Mouse (Mus musculus) forebrain, embryonic 16.5 days (tissue): Measurements from ENCODE around the gene Ly6g6c. TPM values are rescaled to one million over a fixed set of nuclear protein-coding genes. Genes with fewer than 3 reads are reported as not detected.
"Not testable (repeated sequence)": the region's sequence is repeated elsewhere in the genome, so short reads cannot be mapped to it uniquely, and the experiment has no call there.

Experiments
- ATAC-seq: fragments of 200-750 bp; cut with Nextera tagmentation; 2 replicates; pipeline ENCODE4 v1.8.0; 2017; ENCODE audit warnings: mild to moderate bottlenecking, moderate library complexity
- H3K27ac ChIP-seq: fragments of 300-500 bp; sonication (generic); 2 replicates; pipeline ENCODE4 v1.5.1; 2014; ENCODE audit warnings: low read length, control low read depth
- H3K27me3 ChIP-seq: fragments of 300-500 bp; sonication (generic); replicated peaks from 2 replicates; pipeline ENCODE4 v1.6.1; 2014; ENCODE audit warnings: low read length; ENCODE audit not compliant: control insufficient read depth, insufficient read depth
- H3K36me3 ChIP-seq: fragments of 300-500 bp; sonication (generic); 2 replicates; pipeline ENCODE4 v1.6.1; 2014; ENCODE audit not compliant: control insufficient read depth, insufficient read depth
- H3K4me1 ChIP-seq: fragments of 300-500 bp; sonication (generic); replicated peaks from 2 replicates; pipeline ENCODE4 v1.6.1; 2014; ENCODE audit warnings: low read length; ENCODE audit not compliant: control insufficient read depth, insufficient read depth
- H3K4me2 ChIP-seq: fragments of 300-500 bp; sonication (generic); 2 replicates; pipeline ENCODE4 v1.6.1; 2014; ENCODE audit warnings: mild to moderate bottlenecking, low read length, control low read depth
- H3K4me3 ChIP-seq: fragments of 300-500 bp; sonication (generic); replicated peaks from 2 replicates; pipeline ENCODE4 v1.5.1; 2014; ENCODE audit warnings: mild to moderate bottlenecking, low read length, control low read depth
- H3K9ac ChIP-seq: fragments of 300-500 bp; sonication (generic); replicated peaks from 2 replicates; pipeline ENCODE4 v1.6.1; 2014; ENCODE audit warnings: low read depth, low read length, control low read depth
- H3K9me3 ChIP-seq: fragments of 300-500 bp; sonication (generic); 2 replicates; pipeline ENCODE4 v1.6.1; 2016; ENCODE audit warnings: low read length; ENCODE audit not compliant: control insufficient read depth
- WGBS: fragments of 180-500 bp; shearing (Covaris S2); extraction: QIAGEN DNeasy Blood & Tissue Kit; methylation state at CpG from one replicate; pipeline ENCODE4 v1.1.7; 2014; 5-methylcytosine and 5-hydroxymethylcytosine counted together
- polyA plus RNA-seq: library from polyadenylated mRNA; unstranded; fragments of >200 nt; fragmentation: Nextera tagmentation; extraction: Ambion mirVana; gene quantifications from 2 replicates; pipeline ENCODE4 v1.2.1, GENCODE M21; 2015

Ly6g6c gene
- polyA plus RNA-seq, 1 experiment from 2014 or later = not detected

GRCm38 (mm10) chr17:35029691-35030532, 35.3 kb upstream of the Ly6g6c start:
- Histone ChIP-seq H3K27me3 (no peaks in the 10 kb centered on the region), H3K27ac (no peak overlapping the region), H3K4me2 (no peak overlapping the region), H3K4me3 (no peak overlapping the region), H3K9ac (no peak overlapping the region), H3K36me3 (no peaks in the 10 kb centered on the region), H3K4me1 (peaks cover 19% of the 10 kb centered on the region), H3K9me3 (no peaks in the 10 kb centered on the region)
- ATAC-seq = no peak
- 35% methylated on average over 19 of the region's 19 CpGs for WGBS

- Histone ChIP-seq H3K4me2 (no peak overlapping the region), H3K4me3 (no peak overlapping the region), H3K4me1 (peaks cover 16% of the 10 kb centered on the region), H3K27me3 (no peaks in the 10 kb centered on the region), H3K36me3 (no peaks in the 10 kb centered on the region), H3K9me3 (no peaks in the 10 kb centered on the region), H3K9ac (no peak overlapping the region), H3K27ac (no peak overlapping the region)
- 89% methylated on average over 11 of the region's 11 CpGs for WGBS
- ATAC-seq = no peak
Observed at GRCm38 (mm10) chr17:35031272-35031671, 33.9 kb upstream of the Ly6g6c start.

DNA sequence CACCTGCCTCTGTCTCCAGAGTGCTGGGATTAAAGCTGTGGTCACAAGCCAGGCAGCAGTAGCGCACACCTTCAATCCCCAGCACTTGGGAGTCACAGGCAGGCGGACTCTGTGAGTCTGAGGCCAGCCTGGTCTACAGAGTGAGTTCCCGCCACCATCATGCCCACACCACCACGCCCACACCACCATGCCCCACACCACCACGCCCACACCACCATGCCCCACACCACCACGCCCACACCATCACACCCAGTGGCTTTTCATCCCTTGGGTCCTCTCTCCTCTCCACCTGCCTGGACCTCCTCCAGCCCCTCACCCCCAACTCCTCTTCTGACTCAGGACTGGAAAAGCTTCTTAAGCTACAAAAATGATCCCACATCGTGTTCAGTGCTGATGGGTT, 33.3 kb upstream of the Ly6g6c start:
- Histone ChIP-seq H3K27me3 (no peaks in the 10 kb centered on the region), H3K9me3 (no peaks in the 10 kb centered on the region), H3K4me1 (peaks cover 12% of the 10 kb centered on the region), H3K9ac (no peak overlapping the region), H3K4me3 (no peak overlapping the region), H3K36me3 (no peaks in the 10 kb centered on the region), H3K4me2 (no peak overlapping the region), H3K27ac (no peak overlapping the region)
- ATAC-seq = no peak
- WGBS = 89% methylated on average over 7 of the region's 7 CpGs

DNA sequence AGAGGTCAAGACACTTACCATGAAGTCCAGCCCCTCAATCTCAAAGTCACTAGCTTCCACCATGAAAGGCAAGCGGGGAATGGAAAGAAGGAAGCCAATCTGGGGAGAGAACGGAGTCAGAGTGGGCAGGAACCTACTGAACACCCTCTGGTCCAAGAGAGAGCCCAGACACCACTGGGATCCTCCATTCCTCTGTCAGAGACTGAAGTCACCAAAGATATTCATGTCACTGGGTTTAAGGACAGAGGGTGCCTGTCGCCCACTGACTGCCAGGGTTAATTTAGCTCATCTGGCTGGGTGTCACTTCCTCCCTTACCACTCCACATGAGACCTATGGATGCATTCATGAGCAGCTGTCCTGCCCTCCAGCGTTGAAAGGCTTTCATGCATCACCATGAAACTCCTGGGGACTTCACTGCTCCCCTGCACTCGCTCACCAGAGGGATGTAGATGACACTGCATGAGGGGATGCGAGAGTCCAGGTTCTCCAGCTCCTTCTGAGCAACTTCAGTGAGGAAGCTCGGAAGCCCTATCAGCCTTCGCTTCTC, 32.8 kb upstream of the Ly6g6c start:
- Histone ChIP-seq H3K4me2 (no peak overlapping the region), H3K4me3 (no peak overlapping the region), H3K27ac (no peak overlapping the region), H3K4me1 (peaks cover 6% of the 10 kb centered on the region), H3K9me3 (no peaks in the 10 kb centered on the region), H3K9ac (no peak overlapping the region), H3K27me3 (no peaks in the 10 kb centered on the region), H3K36me3 (no peaks in the 10 kb centered on the region)
- WGBS = 77% methylated on average over 8 of the region's 8 CpGs
- ATAC-seq = no peak

DNA sequence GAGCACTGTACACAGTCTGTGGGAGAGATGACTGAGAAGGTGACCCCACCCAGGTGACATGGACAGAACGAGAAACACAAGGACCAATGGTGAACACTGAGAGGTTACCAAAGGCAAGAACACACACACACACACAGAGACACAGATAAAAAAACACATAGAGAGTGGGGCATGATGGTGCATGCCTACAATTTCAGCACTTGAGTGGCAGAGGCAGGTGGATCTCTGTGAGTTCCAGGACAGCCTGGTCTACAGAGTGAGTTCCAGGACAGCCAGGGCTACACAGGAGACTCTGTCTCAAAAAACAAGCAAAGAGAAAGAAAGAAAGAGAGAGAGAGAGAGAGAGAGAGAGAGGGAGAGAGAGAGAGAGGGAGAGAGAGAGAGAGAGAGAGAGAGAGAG, 31.5 kb upstream of the Ly6g6c start:
- H3K4me3 ChIP-seq, H3K36me3 ChIP-seq, H3K4me1 ChIP-seq, H3K9ac ChIP-seq, H3K27me3 ChIP-seq, H3K4me2 ChIP-seq, H3K9me3 ChIP-seq, ATAC-seq, H3K27ac ChIP-seq: not testable (repeated sequence)
- WGBS = 63% methylated on average over 1 of the region's 1 CpGs

DNA sequence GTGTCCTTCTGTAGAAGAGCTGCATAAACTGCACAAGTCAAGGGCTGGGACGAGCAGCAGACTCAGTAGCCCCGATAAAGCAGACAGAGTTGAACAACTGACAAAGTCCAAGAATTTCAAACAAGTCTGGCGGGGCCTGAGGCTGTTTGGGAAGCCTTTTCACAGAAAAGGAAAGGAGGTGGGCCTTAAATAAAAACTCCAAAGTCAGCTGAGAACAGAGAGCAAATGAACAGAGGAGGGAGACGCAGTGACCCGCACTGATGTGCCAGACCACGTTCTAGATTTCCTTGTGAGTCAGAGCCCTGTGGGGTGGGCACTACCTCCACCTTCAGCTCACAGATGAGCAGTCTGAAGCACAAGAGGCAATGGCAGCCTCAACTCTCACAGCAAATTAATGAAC, 30.3 kb upstream of the Ly6g6c start:
- Histone ChIP-seq H3K27ac (no peak overlapping the region), H3K9ac (no peak overlapping the region), H3K4me2 (no peak overlapping the region), H3K4me1 (0 out of 2 replicates have a peak, but pooled peaks cover under 1% of the 10 kb centered on the region), H3K36me3 (no peaks in the 10 kb centered on the region), H3K4me3 (no peak overlapping the region), H3K27me3 (no peaks in the 10 kb centered on the region), H3K9me3 (no peaks in the 10 kb centered on the region)
- no peak for ATAC-seq
- 69% methylated on average over 6 of the region's 6 CpGs for WGBS

GRCm38 (mm10) chr17:35039121-35039873, 25.9 kb upstream of the Ly6g6c start:
- Histone ChIP-seq H3K27ac (no peak overlapping the region), H3K4me2 (no peak overlapping the region), H3K4me1 (no peaks in the 10 kb centered on the region), H3K36me3 (no peaks in the 10 kb centered on the region), H3K9me3 (no peaks in the 10 kb centered on the region), H3K27me3 (no peaks in the 10 kb centered on the region), H3K9ac (no peak overlapping the region), H3K4me3 (no peak overlapping the region)
- no peak for ATAC-seq
- 83% methylated on average over 11 of the region's 11 CpGs for WGBS

GRCm38 (mm10) chr17:35043794-35044193, 21.4 kb upstream of the Ly6g6c start:
- Histone ChIP-seq H3K4me1 (peaks cover 8% of the 10 kb centered on the region), H3K9me3 (no peaks in the 10 kb centered on the region), H3K4me3 (no peak overlapping the region), H3K9ac (no peak overlapping the region), H3K27ac (no peak overlapping the region), H3K4me2 (no peak overlapping the region), H3K36me3 (no peaks in the 10 kb centered on the region), H3K27me3 (no peaks in the 10 kb centered on the region)
- 88% methylated on average over 4 of the region's 4 CpGs for WGBS
- ATAC-seq = no peak
